Mouse (Mus musculus) olfactory bulb, adult 2 months (tissue): ENCODE measurements at regions not wholly inside any gene's neighbourhood (a gene's known extent, or its start where the extent isn't known, plus 50 kb on each side); places are given as distances from the start of the nearest gene placed in this dataset.

Experiments
- H3K27ac ChIP-seq: fragments of 200-500 bp; 2 replicates; pipeline ENCODE4 v1.5.1; 2012; ENCODE audit warnings: low read depth, low read length; ENCODE audit not compliant: insufficient read depth
- H3K4me1 ChIP-seq: fragments of 200-500 bp; 2 replicates; pipeline ENCODE4 v1.6.1; 2012; ENCODE audit warnings: low read length; ENCODE audit not compliant: control insufficient read depth, insufficient read depth
- H3K4me3 ChIP-seq: fragments of 200-500 bp; 2 replicates; pipeline ENCODE4 v1.5.1; 2012; ENCODE audit warnings: mild to moderate bottlenecking, low read depth, low read length, moderate library complexity; ENCODE audit not compliant: insufficient read depth
- CTCF ChIP-seq: fragments of 200-500 bp; IDR thresholded peaks from 2 replicates; pipeline ENCODE4 v1.5.1; 2012; ENCODE audit warnings: low read depth, mild to moderate bottlenecking, low read length, moderate library complexity; ENCODE audit not compliant: insufficient read depth
- POLR2A ChIP-seq: fragments of 200-500 bp; IDR thresholded peaks from 2 replicates; pipeline ENCODE4 v1.6.1; 2012; ENCODE audit warnings: mild to moderate bottlenecking, low read depth, low read length, moderate library complexity; ENCODE audit not compliant: insufficient read depth
- WGBS: fragments of 180-500 bp; shearing (Covaris S2); methylation state at CpG from one replicate; pipeline ENCODE4 v1.1.7; 2018; 5-methylcytosine and 5-hydroxymethylcytosine counted together

DNA sequence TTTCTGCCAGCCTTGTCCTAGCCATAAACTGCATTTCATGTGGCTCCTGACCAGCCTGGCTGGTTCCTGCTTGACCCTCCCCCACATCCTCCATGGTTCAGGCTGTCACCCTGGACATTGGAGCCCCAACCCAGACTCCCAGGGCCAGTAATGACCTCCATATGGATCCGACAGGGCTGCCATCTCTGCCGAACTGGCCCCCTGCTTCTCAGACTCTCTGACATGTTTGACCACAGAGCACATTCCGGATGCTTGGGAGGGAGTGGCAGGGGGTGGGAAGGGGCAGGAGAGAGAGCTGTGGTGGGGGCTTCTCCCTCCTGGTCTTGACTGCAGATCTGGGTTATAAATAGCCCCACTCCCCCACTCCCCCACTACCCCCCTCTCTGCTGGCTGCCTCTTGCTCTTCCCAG is 59.0 kb upstream of the Actrt2 start:
- WGBS: 65% methylated on average over 3 of the region's 3 CpGs
- Histone ChIP-seq H3K27ac (no peak overlapping the region), H3K4me1 (no peaks in the 10 kb centered on the region; the same call in 1 of the 2 replicates), H3K4me3 (no peak overlapping the region)
- TF ChIP-seq POLR2A (no peak), CTCF (no peak)

DNA sequence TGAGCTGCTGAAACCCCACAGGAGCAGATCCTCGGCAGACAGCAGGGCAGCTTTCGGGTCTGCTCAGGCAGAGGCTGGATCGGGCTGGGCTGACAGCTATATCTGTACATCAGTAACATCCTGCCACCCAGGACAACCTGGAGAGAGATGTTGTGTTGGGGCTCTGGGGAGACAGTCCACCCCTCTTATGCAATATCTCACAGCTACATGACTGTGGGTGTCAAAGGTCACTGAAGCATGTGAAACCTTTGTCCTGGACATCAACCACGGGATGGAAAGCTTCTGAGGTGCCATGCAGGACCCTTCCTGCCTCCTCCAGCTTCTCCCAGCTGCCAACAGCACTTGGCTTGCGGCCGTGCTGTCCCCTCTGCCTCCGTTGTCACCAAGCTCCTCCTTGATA is 60.3 kb upstream of the Actrt2 start:
- TF ChIP-seq CTCF (no peak), POLR2A (no peak)
- Histone ChIP-seq H3K27ac (no peak overlapping the region), H3K4me3 (no peak overlapping the region), H3K4me1 (no peaks in the 10 kb centered on the region; the same call in 1 of the 2 replicates)
- 86% methylated on average over 7 of the region's 7 CpGs for WGBS

DNA sequence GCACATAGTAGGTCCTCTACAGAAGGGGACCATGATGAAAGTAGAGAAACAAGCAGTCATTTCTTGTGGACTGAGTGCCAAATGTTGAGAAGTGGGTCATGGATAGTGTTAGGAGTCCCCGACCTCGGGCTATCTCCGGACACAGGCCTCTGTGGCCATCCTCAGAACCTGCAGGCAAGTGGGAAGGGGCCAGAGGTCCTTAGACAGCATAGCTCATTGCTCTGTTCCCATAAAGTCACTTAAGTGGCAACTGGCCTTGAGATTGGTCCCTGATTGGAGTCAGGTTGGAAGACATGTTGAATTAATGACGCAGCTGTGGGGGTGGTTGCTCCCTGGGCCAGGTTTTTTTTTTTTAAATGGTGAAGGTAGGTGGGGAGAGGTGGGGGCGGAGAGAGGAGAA is 63.0 kb upstream of the Actrt2 start:
- TF ChIP-seq POLR2A (no peak), CTCF (no peak)
- 97% methylated on average over 5 of the region's 5 CpGs for WGBS

DNA sequence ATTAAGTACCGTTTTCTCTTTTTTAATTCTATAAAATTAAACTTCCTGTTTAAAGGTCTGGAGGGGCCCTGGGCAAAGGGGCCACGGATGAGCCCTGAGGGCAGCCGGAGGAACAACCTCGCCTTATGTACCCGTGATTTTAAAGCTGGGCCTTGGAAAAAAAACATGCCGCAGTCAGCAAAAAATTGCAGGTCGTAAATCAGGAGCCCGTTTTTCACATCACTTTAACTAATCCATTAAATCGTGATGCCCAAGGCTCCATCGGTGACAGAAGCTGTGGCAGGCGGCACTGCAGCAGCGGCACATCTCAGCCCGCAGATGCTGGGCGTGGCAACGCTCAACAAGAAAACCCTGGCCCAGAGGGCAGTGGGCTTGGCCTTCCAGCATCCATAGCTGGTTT is 63.7 kb upstream of the Actrt2 start:
- WGBS: 78% methylated on average over 15 of the region's 15 CpGs
- Histone ChIP-seq H3K4me3 (no peak overlapping the region), H3K27ac (no peak overlapping the region), H3K4me1 (no peaks in the 10 kb centered on the region; the same call in 1 of the 2 replicates)
- no peak for TF ChIP-seq CTCF
- no peak for TF ChIP-seq POLR2A

More for the DNA sequence above, 63.0 kb upstream of the Actrt2 start:
- Histone ChIP-seq H3K4me3 (no peak overlapping the region), H3K4me1 (no peaks in the 10 kb centered on the region; the same call in 1 of the 2 replicates), H3K27ac (no peak overlapping the region)

DNA sequence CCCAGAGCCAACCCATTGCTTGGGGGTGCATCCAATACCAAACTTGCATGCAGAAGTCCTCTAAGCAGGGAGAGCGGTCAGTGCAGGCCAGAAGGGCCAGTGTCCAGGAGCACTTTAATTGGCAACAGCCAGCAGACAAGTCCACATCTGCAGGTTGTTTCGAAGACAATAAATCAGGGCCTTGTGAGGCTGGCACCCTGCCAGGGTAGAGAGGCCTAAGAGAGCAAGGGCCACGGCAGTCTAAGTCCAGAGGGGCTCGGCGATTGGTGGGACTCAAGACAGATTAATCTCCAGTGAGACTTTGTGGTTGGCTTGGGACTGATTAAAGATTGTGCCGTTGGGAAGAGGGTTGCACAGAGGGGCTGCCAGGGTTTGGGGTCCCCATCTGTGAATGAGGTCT is 68.4 kb upstream of the Actrt2 start:
- Histone ChIP-seq H3K4me1 (no peaks in the 10 kb centered on the region), H3K27ac (no peak overlapping the region), H3K4me3 (no peak overlapping the region)
- WGBS: 76% methylated on average over 6 of the region's 6 CpGs
- TF ChIP-seq CTCF (no peak), POLR2A (no peak)

DNA sequence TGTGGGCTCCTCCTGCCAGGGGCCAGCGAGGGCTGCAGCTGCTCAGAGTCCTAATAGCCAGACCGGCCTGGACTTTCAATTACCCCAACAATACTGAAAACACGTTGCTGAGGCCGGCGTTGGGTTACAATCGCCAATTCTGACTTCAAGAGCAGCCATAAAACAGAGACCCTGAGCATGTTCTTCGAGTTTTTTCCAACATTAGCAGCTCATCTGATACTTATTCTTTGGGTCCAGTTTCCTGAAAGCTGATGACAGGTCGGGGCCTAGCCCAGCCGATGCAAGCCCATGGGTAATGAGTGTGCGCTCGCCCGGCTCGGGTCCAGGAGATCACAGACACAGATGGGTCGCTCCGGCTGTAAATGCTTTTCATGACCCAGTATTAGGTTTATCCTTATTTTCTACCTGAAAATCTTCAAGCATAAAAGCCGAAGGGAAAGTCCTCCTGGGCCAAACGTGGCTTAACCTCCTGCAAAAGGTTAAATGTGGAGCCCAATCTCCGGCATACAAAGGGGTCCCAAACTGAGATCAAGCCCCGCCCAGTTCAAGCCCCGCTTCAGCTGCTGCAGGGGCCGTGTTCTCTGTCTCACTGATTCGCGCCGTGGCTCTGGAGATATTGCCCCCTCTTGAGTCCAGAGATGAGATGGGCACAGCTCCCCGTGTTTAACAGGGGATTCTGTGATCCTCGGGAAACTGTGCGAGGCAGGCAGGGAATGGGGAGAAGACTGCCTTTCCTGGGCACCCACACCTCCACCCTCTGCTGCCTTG is 73.6 kb upstream of the Actrt2 start:
- H3K27ac ChIP-seq: no peak overlapping the region
- no peak overlapping the region for H3K4me3 ChIP-seq
- 59% methylated on average over 27 of the region's 27 CpGs for WGBS
- no peak for TF ChIP-seq POLR2A
- no peak for TF ChIP-seq CTCF
- H3K4me1 ChIP-seq: no peaks in the 10 kb centered on the region

DNA sequence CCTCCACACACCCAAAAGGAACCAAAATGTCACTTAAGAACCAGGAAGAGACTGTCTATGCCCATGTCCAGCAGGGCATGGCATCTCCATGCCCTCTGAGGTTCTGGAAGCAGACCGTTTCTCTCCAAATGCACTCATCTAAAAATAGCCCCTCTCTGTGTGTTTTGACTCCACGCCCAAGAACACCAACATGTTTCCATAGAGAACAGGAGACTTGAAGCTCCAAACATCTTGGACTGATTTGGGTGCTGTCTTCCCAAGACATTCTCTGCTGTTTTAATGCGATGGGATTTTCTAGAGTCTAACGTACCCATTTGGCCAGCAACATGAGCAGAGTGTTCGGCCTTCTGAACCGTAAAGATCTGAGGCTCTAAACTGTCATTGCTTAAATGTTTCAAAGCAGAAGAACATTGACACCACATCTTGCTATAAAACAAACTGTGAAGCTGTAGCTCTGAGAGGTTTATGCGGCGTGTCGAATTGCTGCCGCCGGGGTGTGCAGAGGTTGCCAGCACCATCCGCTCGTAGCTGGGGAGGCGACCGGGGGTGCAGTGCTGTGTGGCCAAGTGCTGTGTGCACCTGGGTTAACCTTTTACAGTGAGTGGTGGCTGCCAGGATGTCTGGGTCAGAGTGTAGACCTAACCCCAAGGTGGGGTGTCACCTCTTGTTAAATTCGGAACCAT is 78.8 kb upstream of the Actrt2 start:
- H3K27ac ChIP-seq: no peak overlapping the region
- TF ChIP-seq CTCF (no peak), POLR2A (no peak)
- H3K4me1 ChIP-seq: peaks cover 6% of the 10 kb centered on the region; the same call in 1 of the 2 replicates

DNA sequence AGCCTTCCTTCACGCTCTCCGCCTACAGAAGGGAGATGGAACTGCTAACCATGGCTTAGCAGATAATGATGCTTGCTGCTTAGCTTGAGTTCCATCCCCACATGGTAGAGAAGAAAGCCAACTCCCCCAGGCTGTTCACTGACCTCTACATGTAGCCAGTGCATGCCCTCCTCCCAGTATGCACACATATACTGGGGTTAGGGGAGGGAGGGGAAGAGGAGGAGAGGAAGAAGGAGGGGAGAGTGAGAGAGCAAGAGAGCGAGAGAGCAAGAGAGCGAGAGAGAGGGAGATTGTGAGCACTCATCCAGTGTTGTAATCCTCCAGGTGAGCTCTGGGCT is 79.3 kb upstream of the Actrt2 start:
- no peak for TF ChIP-seq CTCF
- no peak for TF ChIP-seq POLR2A
- WGBS: 88% methylated on average over 4 of the region's 4 CpGs
- Histone ChIP-seq H3K4me1 (peaks cover 6% of the 10 kb centered on the region; the same call in 1 of the 2 replicates), H3K27ac (no peak overlapping the region), H3K4me3 (no peak overlapping the region)

More for the DNA sequence above, 78.8 kb upstream of the Actrt2 start:
- no peak overlapping the region for H3K4me3 ChIP-seq
- WGBS: 83% methylated on average over 16 of the region's 16 CpGs

DNA sequence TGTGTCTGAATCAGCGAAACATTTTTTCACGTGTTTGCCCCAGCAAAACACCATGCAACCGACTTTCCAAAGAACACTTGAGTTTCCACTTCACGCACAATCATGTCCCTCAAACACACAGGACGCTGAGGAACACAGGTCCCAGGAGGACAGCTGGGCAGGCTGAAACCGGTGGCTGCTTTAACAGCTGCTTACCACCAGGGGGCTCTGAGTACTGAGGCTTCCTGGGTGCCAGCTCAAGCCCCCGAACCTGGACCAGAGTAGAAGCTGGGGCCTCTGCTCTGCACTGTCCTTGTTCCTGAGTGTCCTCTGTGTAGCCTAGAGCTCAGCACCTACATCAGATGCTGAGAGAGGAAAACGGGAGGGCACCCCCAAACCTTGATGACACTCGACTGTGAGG is 81.5 kb upstream of the Actrt2 start:
- peak; percentile 42 for TF ChIP-seq CTCF
- no peak for TF ChIP-seq POLR2A
- 51% methylated on average over 9 of the region's 9 CpGs for WGBS
- Histone ChIP-seq H3K4me3 (no peak overlapping the region), H3K27ac (no peak overlapping the region), H3K4me1 (peaks cover 6% of the 10 kb centered on the region; the same call in 1 of the 2 replicates)

DNA sequence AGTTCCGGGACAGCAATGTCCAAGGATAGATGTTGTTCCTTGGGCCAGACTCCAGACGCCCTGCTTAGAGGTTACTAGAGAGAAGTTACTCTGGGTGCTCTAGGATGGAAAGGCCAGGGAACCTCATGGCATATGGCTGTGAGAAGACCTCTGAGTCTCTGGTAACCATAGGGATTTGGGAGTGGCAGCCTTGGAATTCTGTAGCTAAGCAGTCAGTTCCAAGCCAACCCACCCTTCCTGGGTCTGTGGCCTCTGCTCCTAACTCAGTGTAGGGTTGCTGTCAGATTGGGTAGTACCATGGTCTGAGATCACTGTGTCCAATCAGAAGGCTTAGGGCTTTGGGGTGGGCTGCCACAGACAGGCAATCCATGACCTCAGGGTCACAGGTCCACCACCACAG is 82.3 kb upstream of the Actrt2 start:
- 95% methylated on average over 2 of the region's 2 CpGs for WGBS
- H3K27ac ChIP-seq: no peak overlapping the region
- TF ChIP-seq POLR2A: no peak
- no peak for TF ChIP-seq CTCF
- peaks cover 6% of the 10 kb centered on the region; the same call in 1 of the 2 replicates for H3K4me1 ChIP-seq
- H3K4me3 ChIP-seq: no peak overlapping the region
